Mouse (Mus musculus) gastrocnemius, postnatal 25 days (tissue): Measurements from ENCODE around the gene Gm10762. TPM values are rescaled to one million over a fixed set of nuclear protein-coding genes. Genes with fewer than 3 reads are reported as not detected.
A peak's percentile ranks its signal among the peaks of the same experiment; 100 is the strongest.
"Not testable (repeated sequence)": the region's sequence is repeated elsewhere in the genome, so short reads cannot be mapped to it uniquely, and the experiment has no call there.

ENCODE experiments used
- DNase-seq: peaks from one replicate; pipeline ENCODE4 v3.0.0; 2022
- long read RNA-seq, 2 experiments: library from polyadenylated mRNA; stranded (forward); transcript quantifications; one replicate each; pipeline ENCODE4 v2.0.0; 2021
- total RNA-seq, 2 experiments: library from RNA; stranded (reverse); gene quantifications; 1 replicate in 1 of 2; 2 replicates in 1 of 2; pipeline ENCODE4 v1.2.3; 2021

Gene Gm10762
- 10 to 100 TPM in 1 of 2 experiments, 1 to 10 TPM in 1; 9.6 to 13.4 TPM for total RNA-seq
- long read RNA-seq, experiment 1, transcript Gm10762-201 (1 exons, 1,133 nt): major isoform, 18 of 18 reads
- long read RNA-seq, experiment 1, partial matches to known transcripts: 0 of 18 reads
- long read RNA-seq, experiment 1, other reads (novel, unspliced or antisense): 0 of 18 reads
- long read RNA-seq, experiment 2, transcript Gm10762-201 (1 exons, 1,133 nt): major isoform, 12 of 12 reads
- long read RNA-seq, experiment 2, partial matches to known transcripts: 0 of 12 reads
- long read RNA-seq, experiment 2, other reads (novel, unspliced or antisense): 0 of 12 reads

- peak; percentile 81 for DNase-seq
These were observed at the start of gene Gm10762 for GRCm38 (mm10) chr2:128967661-128968441. Gene Gm10762, minus strand, starts transcription at chr2:128967725.

- DNase-seq: not testable (repeated sequence)
These were observed 41.3 kb upstream of the Gm10762 start for GRCm38 (mm10) chr2:129008867-129009266.

- no peak for DNase-seq
These were observed 38.7 kb upstream of the Gm10762 start for GRCm38 (mm10) chr2:129006194-129006749.

GRCm38 (mm10) chr2:129004872-129005271, 37.3 kb upstream of the Gm10762 start:
- DNase-seq: no peak

GRCm38 (mm10) chr2:128984746-128985145, 17.2 kb upstream of the Gm10762 start:
- no peak for DNase-seq

GRCm38 (mm10) chr2:128975572-128975971, 8.0 kb upstream of the Gm10762 start:
- DNase-seq: no peak

GRCm38 (mm10) chr2:128972301-128972700, 4.8 kb upstream of the Gm10762 start:
- DNase-seq: no peak

GRCm38 (mm10) chr2:128968475-128969083, 1.1 kb upstream of the Gm10762 start:
- DNase-seq: no peak

- DNase-seq: peak; percentile 98
These were observed 614 bp downstream of the Gm10762 start, which contains the start of gene Zc3h6 for GRCm38 (mm10) chr2:128966641-128967580. Gene Zc3h6, plus strand, starts transcription at chr2:128967402.

- DNase-seq: no peak
These were observed 1.3 kb downstream of the Gm10762 start for GRCm38 (mm10) chr2:128966236-128966635.

GRCm38 (mm10) chr2:128965505-128966105, 1.9 kb downstream of the Gm10762 start:
- DNase-seq: no peak

GRCm38 (mm10) chr2:128954186-128954585, 13.3 kb downstream of the Gm10762 start:
- DNase-seq: no peak

- no peak for DNase-seq
These were observed 19.4 kb downstream of the Gm10762 start for GRCm38 (mm10) chr2:128947962-128948588.

GRCm38 (mm10) chr2:128943538-128944528, 23.7 kb downstream of the Gm10762 start, which contains the start of gene Zc3h8:
Gene Zc3h8, minus strand, starts transcription at chr2:128944077.
- peak; percentile 95 for DNase-seq

GRCm38 (mm10) chr2:128936256-128936655, 31.3 kb downstream of the Gm10762 start:
- DNase-seq: no peak

GRCm38 (mm10) chr2:128930704-128931103, 36.8 kb downstream of the Gm10762 start:
- no peak for DNase-seq

- DNase-seq: no peak
These were observed 39.1 kb downstream of the Gm10762 start for GRCm38 (mm10) chr2:128928446-128928845.

- no peak for DNase-seq
These were observed 42.7 kb downstream of the Gm10762 start for GRCm38 (mm10) chr2:128924799-128925198.
